Mouse (Mus musculus) liver, adult 2 months (tissue): ENCODE results near the gene Zfp507. TPM values are rescaled to one million over a fixed set of nuclear protein-coding genes. Genes with fewer than 3 reads are reported as not detected.

Source experiments
- DNase-seq: peaks from one replicate; pipeline ENCODE4 v3.0.0-alpha.2; 2011; ENCODE audit warnings: low read depth, low spot score; ENCODE audit errors: extremely low read depth
- H3K27ac ChIP-seq: fragments of 200-500 bp; replicated peaks from 2 replicates; pipeline ENCODE4 v1.5.1; 2012; ENCODE audit warnings: low read depth, mild to moderate bottlenecking, control low read depth, inconsistent platforms, low read length; ENCODE audit not compliant: insufficient read depth
- H3K27me3 ChIP-seq: fragments of 200-500 bp; 2 replicates; pipeline ENCODE4 v1.6.1; 2012; ENCODE audit warnings: mild to moderate bottlenecking, moderate library complexity, low read length, inconsistent platforms; ENCODE audit not compliant: control insufficient read depth, insufficient read depth
- H3K36me3 ChIP-seq: fragments of 200-500 bp; 2 replicates; pipeline ENCODE4 v1.6.1; 2012; ENCODE audit warnings: low read length, inconsistent platforms; ENCODE audit not compliant: control insufficient read depth, insufficient read depth
- H3K4me1 ChIP-seq: fragments of 200-500 bp; 2 replicates; pipeline ENCODE4 v1.6.1; 2011; ENCODE audit warnings: low read length; ENCODE audit not compliant: control insufficient read depth, insufficient read depth
- H3K4me3 ChIP-seq: fragments of 200-500 bp; 2 replicates; pipeline ENCODE4 v1.5.1; 2011; ENCODE audit warnings: low read depth, mild to moderate bottlenecking, control low read depth, low read length, moderate library complexity; ENCODE audit not compliant: insufficient read depth
- H3K79me2 ChIP-seq: fragments of 200-500 bp; 2 replicates; pipeline ENCODE4 v1.6.1; 2012; ENCODE audit warnings: inconsistent platforms, mild to moderate bottlenecking, low read length, moderate library complexity; ENCODE audit not compliant: control insufficient read depth, insufficient read depth
- H3K9ac ChIP-seq: fragments of 200-500 bp; 2 replicates; pipeline ENCODE4 v1.6.1; 2012; ENCODE audit warnings: low read depth, mild to moderate bottlenecking, control low read depth, inconsistent platforms, low read length
- CTCF ChIP-seq: fragments of 200-500 bp; IDR thresholded peaks from 2 replicates; pipeline ENCODE4 v1.5.1; 2011; ENCODE audit warnings: low read depth, low read length, control low read depth
- POLR2A ChIP-seq: fragments of 200-500 bp; IDR thresholded peaks from 2 replicates; pipeline ENCODE4 v1.6.1; 2011; ENCODE audit warnings: low read length, control low read depth; ENCODE audit not compliant: insufficient read depth; ENCODE audit errors: extremely low read depth
- WGBS: fragments of 180-500 bp; shearing (Covaris S2); methylation state at CpG from one replicate; pipeline ENCODE4 v1.1.7; 2018; 5-methylcytosine and 5-hydroxymethylcytosine counted together
- polyA plus RNA-seq: library from polyadenylated mRNA; depleted of rRNA; stranded (reverse); fragments of >200 nt; gene quantifications from 2 replicates; pipeline ENCODE4 v1.2.3, GENCODE M21; 2012; rRNA removed
- total RNA-seq: library from RNA; depleted of rRNA; stranded (reverse); fragments of >200 nt; gene quantifications from 2 replicates; pipeline ENCODE4 v1.2.3, GENCODE M21; 2014; rRNA removed

Zfp507 gene
- total and polyA plus RNA-seq, 2 experiments: 4.9 to 12.2 TPM

DNA sequence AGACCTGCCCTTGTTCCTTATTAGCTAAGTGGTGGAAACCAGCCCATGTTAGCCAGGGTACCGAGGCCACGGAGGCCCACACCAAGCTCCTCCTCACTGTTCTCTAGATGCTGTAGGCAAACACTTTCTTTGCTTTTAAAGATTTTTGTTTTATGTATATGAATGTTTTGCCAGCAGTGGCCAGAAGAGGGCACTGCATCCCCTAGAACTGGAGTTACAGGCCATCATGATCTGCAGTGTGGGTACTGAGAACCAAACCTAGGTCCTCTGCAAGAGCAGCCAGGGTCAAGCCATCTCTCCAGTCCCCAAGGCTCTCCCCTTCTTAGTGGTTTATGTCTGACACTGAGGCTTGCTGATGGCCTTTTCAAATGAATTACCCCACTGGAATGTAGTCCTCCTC lies 79.8 kb downstream of the Zfp507 start:
- Histone ChIP-seq H3K9ac (no peak overlapping the region), H3K27me3 (no peaks in the 10 kb centered on the region), H3K27ac (no peak overlapping the region), H3K4me1 (no peaks in the 10 kb centered on the region), H3K79me2 (no peaks in the 10 kb centered on the region), H3K36me3 (no peaks in the 10 kb centered on the region), H3K4me3 (no peak overlapping the region)
- no peak for TF ChIP-seq POLR2A
- TF ChIP-seq CTCF: 0 out of 2 replicates have a peak, but pooled peaks have one; percentile 6
- 97% methylated on average over 2 of the region's 2 CpGs for WGBS
- DNase-seq: no peak

Other genes starting within 250 kb of the Zfp507 start
- 52.3 and 66.0 TPM in 2 replicates for gene Nudt19, start 246.7 kb downstream of the Zfp507 start, total RNA-seq
- gene Nudt19, start 246.7 kb downstream of the Zfp507 start, polyA plus RNA-seq: 42.7 and 51.1 TPM in 2 replicates
- under 0.01 TPM in 2 replicates for gene Rgs9bp, start 217.4 kb downstream of the Zfp507 start, total RNA-seq
- gene Rgs9bp, start 217.4 kb downstream of the Zfp507 start, polyA plus RNA-seq: not detected in 2 replicates
- 15.5 and 19.7 TPM in 2 replicates for gene Ankrd27, start 216.8 kb downstream of the Zfp507 start, total RNA-seq
- 12.9 and 14.6 TPM in 2 replicates for gene Ankrd27, start 216.8 kb downstream of the Zfp507 start, polyA plus RNA-seq
- gene Pdcd5, start 155.5 kb downstream of the Zfp507 start, total RNA-seq: 59.7 and 71.0 TPM in 2 replicates
- gene Pdcd5, start 155.5 kb downstream of the Zfp507 start, polyA plus RNA-seq: 61.2 and 61.5 TPM in 2 replicates
- gene Dpy19l3, start 48.5 kb downstream of the Zfp507 start, total RNA-seq: 3.8 and 3.9 TPM in 2 replicates
- gene Dpy19l3, start 48.5 kb downstream of the Zfp507 start, polyA plus RNA-seq: 1.5 and 2.4 TPM in 2 replicates